Mouse (Mus musculus): ENCODE results near the gene Lypd6b. TPM values are rescaled to one million over a fixed set of nuclear protein-coding genes. Genes with fewer than 3 reads are reported as not detected.

Lypd6b gene
- total RNA-seq, 2 experiments from 2014 or later: 3.9 to 4.0 TPM

DNA sequence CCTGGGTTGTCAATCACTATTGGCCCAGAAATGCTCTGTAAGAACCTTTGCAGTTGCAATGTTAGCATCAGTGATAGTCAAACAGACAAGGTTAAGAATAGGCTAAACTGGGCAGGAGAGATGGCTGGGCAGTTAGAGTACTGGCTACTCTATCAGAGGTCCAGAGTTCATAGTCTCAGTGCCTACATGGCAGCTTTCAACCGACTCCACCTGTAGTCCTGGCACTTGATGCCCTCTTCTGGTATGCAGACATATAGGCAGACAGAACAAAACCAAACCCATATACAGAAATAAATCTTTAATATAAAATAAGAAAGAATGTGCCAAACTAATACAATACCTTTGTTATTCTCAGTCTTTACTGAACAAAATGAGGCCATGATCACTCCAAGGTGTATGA is 83.5 kb downstream of the Lypd6b start:
- Histone ChIP-seq H3K4me3 (no peak overlapping the region), H3K27ac (no peak overlapping the region)
- no peak for DNase-seq (ENCODE audit: low spot score in 2 of 2)
- TF ChIP-seq CTCF (conservative IDR thresholded peaks at IDR 0.05): no peak

DNA sequence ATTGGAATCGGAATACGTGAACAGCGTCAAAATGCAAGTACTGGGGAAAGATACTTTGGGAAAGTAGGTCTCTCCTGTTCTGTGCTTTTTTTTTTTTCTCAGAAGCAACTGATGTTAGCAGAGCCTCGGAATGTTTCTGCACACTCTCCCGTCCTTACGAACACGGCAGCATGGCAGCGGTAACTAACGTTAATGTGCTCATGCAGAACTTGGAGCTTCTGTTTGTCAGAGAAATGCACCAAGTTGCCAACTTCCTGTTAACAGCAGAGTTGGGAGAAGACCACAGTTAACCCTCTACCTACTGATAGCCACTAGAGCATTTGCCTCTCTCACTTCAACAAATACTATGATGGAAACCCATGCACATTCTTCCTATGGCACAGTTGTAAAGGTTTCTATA is 93.0 kb downstream of the Lypd6b start:
- Histone ChIP-seq H3K27ac (no peak overlapping the region), H3K4me3 (peak overlapping the region; percentile 13; the same call in 1 of the 2 replicates)
- no peak for DNase-seq (ENCODE audit: low spot score in 2 of 2)
- TF ChIP-seq CTCF (conservative IDR thresholded peaks at IDR 0.05): no peak

DNA sequence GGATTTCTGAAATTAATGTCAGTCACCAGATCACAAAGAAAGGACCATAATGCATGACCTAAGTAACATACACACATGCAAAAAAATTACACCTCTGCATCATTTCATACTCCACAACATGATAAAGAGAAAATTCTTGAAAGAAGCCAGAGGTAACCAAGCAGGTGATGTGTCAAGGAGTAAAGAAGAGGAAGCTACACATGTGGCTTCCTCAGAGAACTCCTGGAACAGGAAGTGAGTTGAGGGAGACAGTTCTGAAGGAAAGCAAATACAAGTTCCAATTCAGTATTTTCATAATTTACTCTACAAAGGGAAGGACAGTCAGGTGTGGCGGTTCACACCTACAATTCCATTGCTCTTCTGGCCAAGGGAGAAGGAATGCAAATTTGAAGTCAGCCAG is 93.5 kb downstream of the Lypd6b start:
- Histone ChIP-seq H3K27ac (no peak overlapping the region), H3K4me3 (no peak overlapping the region)
- TF ChIP-seq CTCF (conservative IDR thresholded peaks at IDR 0.05): no peak
- no peak for DNase-seq (ENCODE audit: low spot score in 2 of 2)

DNA sequence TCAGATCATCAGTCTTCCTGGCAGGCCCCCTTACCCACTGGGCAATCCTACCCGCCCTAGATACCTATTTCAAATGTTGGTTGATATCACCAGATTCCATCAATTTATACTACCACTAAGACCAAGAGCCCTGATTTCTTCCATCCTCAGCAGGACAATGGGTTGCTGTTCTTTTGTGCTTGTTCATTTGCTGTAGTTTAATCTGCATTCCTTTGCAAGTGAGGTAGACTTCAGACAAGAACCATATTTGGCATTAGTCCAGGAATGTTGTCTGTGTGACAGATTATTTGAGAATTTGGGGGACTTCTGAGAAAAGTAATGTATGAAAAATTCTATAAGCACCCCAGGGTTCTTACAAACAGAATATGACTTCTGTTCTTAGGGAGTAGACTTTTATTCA is 95.0 kb downstream of the Lypd6b start:
- Histone ChIP-seq H3K27ac (no peak overlapping the region), H3K4me3 (no peak overlapping the region)
- TF ChIP-seq CTCF (conservative IDR thresholded peaks at IDR 0.05): no peak
- DNase-seq (ENCODE audit: low spot score in 2 of 2): no peak

DNA sequence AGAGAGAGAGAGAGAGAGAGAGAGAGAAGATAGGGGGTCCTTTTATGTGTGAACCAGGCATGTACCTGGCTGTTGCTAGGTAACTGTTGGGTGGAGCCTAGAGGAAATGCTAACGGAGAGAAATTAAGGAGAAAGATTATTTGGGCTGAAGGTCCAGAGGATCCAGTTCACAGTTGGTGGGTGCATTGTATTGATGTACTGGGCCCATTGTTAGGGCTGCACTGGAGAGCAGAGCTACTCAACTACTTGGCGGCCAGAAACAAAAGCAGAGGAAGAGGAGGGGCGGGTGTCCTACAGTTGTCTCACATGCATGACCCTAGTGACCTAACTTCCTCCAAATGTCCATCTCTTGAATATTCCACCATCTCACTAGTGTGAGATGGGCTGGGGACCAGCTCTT is 96.5 kb downstream of the Lypd6b start:
- Histone ChIP-seq H3K4me3 (no peak overlapping the region), H3K27ac (no peak overlapping the region)
- DNase-seq (ENCODE audit: low spot score in 2 of 2): no peak
- TF ChIP-seq CTCF (conservative IDR thresholded peaks at IDR 0.05): no peak

DNA sequence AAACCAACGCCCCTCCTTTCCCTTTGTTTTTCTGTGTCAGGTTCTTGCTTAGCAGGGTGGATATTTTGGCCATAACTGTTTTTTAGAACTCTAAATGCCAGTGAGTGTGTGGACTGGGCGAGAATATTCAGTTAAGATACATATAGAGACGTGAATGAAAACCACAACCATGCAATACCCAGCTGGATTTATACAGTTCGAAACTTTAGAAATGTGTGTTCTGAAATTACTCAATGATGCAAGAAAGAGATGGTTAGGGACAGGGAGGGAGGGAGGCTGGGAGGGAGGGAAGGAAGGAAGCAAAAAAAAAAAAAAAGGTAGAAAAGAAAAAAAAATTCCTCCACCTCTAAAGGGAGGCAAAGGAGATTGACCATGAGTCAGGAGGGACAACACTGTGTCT is 98.7 kb downstream of the Lypd6b start:
- H3K4me3 ChIP-seq: no peak overlapping the region
- H3K27ac ChIP-seq: no peak overlapping the region
- TF ChIP-seq CTCF (conservative IDR thresholded peaks at IDR 0.05): no peak
- no peak for DNase-seq (ENCODE audit: low spot score in 2 of 2)

DNA sequence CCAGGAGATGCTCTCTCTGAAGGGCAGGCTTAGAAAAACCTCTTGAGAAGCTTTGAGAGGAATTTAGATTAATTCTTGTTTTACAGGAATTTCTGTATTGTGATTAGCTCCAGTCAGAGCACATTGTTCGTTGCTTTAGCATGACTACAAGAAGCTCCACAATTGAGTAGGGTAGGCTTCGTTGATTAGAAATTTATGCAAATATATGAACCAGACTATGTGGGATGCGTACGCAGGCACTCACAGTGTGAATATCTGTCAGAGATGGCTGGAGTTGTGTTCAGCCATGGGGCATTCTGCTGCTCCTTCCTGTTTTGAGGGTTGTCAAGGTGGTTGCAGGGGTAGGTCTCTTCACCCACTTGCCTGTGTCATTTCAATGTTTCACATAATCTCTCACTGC is 100.9 kb downstream of the Lypd6b start:
- Histone ChIP-seq H3K27ac (no peak overlapping the region), H3K4me3 (no peak overlapping the region)
- DNase-seq (ENCODE audit: low spot score in 2 of 2): no peak
- TF ChIP-seq CTCF (conservative IDR thresholded peaks at IDR 0.05): no peak

DNA sequence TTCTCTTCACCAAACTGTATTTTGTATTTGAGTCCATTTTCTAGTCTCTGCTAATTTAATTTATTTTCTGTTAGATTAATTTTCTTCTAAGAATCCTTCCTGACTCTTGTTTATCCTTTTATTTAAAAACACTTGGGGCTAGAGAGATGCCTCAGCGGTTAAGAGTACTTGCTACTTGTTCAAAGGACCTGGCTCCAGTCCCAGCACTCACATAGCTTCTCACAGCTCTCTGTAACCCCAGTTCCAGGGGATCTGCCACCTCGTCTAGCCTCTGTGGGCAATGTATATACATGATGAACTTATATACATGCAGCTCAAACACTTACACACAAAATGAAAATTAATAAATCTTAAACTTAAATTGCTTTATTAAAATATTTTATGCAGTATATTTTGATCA is 103.2 kb downstream of the Lypd6b start:
- no peak for DNase-seq (ENCODE audit: low spot score in 2 of 2)
- Histone ChIP-seq H3K27ac (no peak overlapping the region), H3K4me3 (no peak overlapping the region)
- TF ChIP-seq CTCF (conservative IDR thresholded peaks at IDR 0.05): no peak

DNA sequence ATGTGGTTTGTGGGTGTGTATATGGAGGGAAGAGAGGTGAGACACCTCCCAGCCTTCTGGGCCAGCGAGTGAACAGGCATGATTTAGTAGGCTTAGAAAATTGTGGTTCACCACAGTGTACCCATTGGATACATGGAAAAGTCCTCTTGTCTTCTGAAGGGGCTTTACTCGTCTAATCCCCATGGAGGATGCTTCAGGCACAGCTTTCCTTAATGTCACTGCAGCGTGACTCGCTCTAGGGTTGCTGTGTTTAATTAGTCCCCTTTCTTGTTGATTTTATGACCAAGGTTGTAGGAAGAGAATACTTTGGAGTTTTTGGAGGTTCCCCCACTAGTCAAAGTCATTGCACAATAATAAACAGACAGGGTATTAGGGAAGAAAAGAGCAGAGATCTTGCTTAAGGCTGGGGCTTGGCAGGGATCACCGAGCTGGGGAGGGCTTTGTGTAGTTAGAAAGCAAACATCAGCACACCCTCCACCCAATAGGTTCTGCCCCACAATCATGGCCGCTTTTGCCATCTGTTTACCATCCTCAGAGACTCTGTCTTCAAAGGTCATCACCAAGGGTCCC is 122.4 kb downstream of the Lypd6b start:
- TF ChIP-seq CTCF (conservative IDR thresholded peaks at IDR 0.05): no peak
- DNase-seq (ENCODE audit: low spot score in 2 of 2): no peak
- Histone ChIP-seq H3K27ac (no peak overlapping the region), H3K4me3 (no peak overlapping the region)

DNA sequence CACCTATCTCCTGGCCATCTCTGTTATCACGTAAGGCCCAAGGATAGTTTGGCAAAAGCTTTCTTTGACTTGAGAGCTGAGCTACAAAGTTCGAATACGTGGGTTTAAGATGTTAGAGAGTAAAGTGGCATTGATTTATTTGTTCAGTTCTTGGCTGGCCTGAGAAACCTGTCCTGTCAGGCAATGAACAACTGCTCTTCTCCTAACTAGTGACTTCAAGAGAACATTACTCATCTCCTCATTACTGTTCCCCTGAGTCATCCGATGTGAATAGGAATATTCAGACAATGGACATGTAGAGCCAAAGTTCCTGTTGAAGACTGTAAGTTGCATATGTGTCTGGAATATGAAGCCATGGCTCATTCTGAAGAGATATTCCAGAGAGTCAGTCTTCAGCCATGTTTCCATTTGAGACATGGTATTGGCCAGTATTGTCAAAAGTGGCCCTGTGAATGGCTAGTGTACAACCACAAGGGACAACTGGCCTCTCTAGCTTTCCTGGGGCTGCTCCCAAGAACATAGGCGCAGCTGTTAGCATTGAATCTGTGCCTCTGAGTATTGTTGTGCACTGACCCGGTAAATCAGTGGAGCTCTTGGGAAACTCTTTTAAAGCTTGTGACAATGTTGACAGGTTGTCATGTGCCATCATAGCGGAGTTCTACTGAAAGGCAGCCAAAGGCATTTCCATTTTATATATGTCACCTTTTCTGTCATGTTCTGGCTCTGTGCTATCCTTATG is 124.0 kb downstream of the Lypd6b start:
- no peak for DNase-seq (ENCODE audit: low spot score in 2 of 2)

DNA sequence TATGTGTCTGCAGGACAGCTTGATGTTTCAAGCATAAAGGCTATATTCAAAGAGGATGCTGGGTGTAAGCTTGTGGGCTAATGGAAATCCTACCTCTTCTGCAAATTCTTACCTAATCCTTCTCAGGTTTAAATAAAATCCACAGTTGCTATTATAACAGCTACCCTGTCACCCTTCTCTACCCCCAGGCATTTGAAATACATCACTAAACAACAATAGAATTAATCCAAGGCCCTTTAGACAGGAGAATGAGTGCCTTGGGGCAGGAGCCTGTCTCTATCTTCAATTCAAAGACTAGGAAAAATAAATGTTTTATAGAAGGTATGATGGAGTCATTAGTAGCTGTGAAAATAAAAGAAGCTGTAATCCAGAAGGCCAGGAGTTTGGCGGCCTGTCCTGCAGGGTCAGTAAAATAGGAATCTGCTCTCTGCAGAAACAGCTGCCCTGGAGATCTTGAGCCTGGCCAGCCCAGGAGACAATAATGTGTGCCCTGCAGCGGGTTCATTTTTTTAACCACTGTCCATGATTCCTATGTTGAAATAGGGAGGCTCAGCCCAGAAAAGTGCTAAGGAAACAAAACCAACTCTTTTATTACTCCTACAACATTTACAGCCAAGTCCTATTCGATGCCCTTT is 124.9 kb downstream of the Lypd6b start:
- TF ChIP-seq CTCF (conservative IDR thresholded peaks at IDR 0.05): no peak
- no peak overlapping the region for H3K4me3 ChIP-seq
- no peak for DNase-seq (ENCODE audit: low spot score in 2 of 2)
- no peak overlapping the region for H3K27ac ChIP-seq

More for the DNA sequence above, 124.0 kb downstream of the Lypd6b start:
- no peak overlapping the region for H3K27ac ChIP-seq
- no peak for TF ChIP-seq CTCF (conservative IDR thresholded peaks at IDR 0.05)
- no peak overlapping the region for H3K4me3 ChIP-seq

DNA sequence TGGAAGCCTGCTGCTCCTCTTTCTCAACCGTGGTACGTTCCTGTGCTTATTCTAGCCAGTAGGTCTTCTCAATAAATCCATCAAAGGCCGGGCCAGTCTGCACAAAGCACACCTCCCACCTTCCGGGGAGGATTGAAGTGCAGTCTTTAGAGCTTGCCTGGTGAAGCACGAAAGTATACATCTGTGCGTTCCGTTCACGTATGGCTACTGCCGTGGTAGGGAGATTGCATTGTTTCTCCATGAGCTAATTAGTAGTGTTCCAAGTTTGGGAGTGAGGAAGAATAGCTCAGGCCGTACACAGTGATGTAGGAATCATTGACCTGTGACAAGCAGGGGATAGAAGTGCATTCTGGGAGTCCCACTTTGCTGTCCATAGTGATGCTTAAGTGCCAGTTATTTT is 130.0 kb downstream of the Lypd6b start:
- TF ChIP-seq CTCF (conservative IDR thresholded peaks at IDR 0.05): no peak
- H3K4me3 ChIP-seq: no peak overlapping the region
- H3K27ac ChIP-seq: no peak overlapping the region
- no peak for DNase-seq (ENCODE audit: low spot score in 2 of 2)

DNA sequence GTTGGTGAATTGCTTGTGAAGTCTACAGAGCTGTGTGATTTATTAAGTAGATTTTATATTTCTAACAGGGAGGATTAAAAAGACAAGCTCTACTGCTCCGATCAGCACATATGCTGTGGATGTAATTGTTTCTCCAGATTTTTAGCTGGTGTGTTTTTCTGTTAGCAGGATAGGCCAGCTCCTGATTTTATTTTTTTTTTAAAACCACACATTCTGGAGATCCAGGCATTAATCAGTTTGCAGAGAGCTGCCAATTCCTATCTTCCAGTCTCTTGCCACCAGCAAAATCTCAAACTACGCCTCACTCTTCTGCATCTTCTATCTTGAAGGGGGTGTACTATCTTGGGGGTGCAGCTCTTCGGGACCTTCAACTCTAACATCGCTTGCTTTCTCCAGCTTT is 130.6 kb downstream of the Lypd6b start:
- DNase-seq (ENCODE audit: low spot score in 2 of 2): peak in 1 of 2 experiments; percentile 4
- TF ChIP-seq CTCF (conservative IDR thresholded peaks at IDR 0.05): no peak
- H3K4me3 ChIP-seq: no peak overlapping the region
- H3K27ac ChIP-seq: no peak overlapping the region

DNA sequence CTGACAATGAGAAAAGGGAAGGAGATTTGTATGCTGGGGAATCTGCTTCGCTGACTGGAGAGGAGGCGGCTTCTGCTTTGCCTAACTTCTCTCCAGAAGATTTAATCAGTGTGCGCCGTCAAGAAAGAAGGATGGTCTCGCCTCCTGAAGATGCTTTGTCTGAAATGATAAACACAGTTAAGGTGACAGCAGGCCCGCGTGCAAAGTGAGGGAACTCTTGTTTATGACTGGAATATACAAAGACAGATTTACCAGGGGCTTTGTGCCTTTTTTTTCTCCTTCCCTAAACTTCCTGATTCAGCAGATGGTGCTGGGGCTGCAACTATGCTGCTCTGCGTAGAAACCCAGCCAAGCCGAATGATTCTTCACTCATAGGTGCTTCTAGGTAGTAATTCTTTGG is 131.2 kb downstream of the Lypd6b start:
- Histone ChIP-seq H3K27ac (no peak overlapping the region), H3K4me3 (no peak overlapping the region)
- TF ChIP-seq CTCF (conservative IDR thresholded peaks at IDR 0.05): no peak
- no peak for DNase-seq (ENCODE audit: low spot score in 2 of 2)
